Mouse (Mus musculus) cerebellum, adult 9-10 months (tissue): ENCODE measurements around the gene Ppp2r2d.

ENCODE experiments used
- DNase-seq: peaks from one replicate; pipeline ENCODE4 v3.0.0; 2022

Gene Ppp2r2d

DNA sequence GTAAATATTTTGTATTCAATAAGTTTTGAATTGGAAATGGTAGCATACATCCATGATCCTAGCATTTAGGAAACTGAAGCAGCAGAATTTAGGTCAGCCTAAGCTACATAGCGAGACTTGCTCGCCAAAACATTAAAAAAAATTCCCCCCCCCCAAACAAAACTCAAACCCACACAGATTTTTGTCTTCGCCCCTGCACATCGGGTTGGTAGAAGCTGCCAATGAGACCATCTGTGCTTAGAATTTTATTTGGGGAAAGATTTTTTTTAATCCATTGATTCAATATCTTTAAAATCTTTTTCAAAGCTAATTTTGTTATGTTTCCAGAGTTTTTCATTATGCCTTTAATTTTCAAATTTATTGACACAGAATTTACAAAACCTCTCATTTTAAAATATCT lies 82.6 kb downstream of the Ppp2r2d start:
- DNase-seq, result no peak
